ENCODE assay signal across 8 mouse cellular contexts in the genomic region with DNA sequence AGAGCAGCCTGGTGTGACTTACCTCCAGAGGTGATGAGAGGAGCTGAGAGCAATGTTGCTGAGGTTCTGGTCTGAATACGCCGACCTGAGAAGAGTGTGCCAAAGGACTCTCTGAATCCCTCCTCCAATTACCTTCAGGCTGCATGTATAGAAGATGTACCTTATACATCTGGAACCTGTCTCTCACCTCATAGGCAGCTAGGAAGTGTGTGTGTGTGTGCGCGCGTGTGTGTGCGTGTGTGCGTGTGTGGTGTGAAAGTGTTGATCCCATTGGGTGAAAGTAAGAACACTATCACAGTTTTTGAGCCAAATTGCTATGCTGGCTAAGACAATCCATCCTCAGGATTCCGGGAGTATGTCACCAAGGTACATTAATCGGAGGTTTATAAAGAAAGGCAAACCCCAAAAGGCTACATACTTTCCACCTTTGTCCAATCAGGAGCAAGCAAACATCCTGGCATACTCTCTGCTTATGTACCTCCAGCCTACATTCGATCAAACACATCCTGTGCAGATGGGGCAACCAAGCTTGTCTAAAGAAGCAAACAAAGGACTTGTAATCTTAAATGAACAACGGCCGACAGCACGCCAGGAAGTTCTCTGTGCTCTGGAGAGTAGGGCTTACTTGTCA. TPM values are rescaled to one million over a fixed set of nuclear protein-coding genes. Genes with fewer than 3 reads are reported as not detected.
DNase-seq lines count a peak whose midpoint lies in the region; ATAC-seq and TF ChIP-seq lines count a peak whose summit lies in the region.

A gene (minus strand): TSS at position 508 of the 631 bp plus-strand sequence.

- peaks cover 0 to 19% of the 10 kb centered on the region in 2 experiments; a peak in 2 of 4 replicates for H3K36me3 ChIP-seq in MEL (ENCODE audit: control insufficient read depth in 1 of 2, insufficient read depth in 2 of 2, low read length in 2 of 2)
- H3K36me3 ChIP-seq in hindbrain, embryonic 14.5 days (replicated peaks; ENCODE audit: control insufficient read depth, insufficient read depth): no peaks in the 10 kb centered on the region
- no peaks in the 10 kb centered on the region for H3K36me3 ChIP-seq in liver, embryonic 15.5 days (replicated peaks)
- H3K36me3 ChIP-seq in splenic B cell, adult 2 months (ENCODE audit: control insufficient read depth, insufficient read depth, low read length, poor library complexity, severe bottlenecking): peaks cover 8% of the 10 kb centered on the region; the same call in 1 of the 2 replicates

- WGBS in hindbrain, embryonic 14.5 days: 86% methylated on average over 13 of the region's 13 CpGs
- WGBS in liver, embryonic 15.5 days (ENCODE audit: insufficient replicate concordance): 46% methylated on average over 13 of the region's 13 CpGs

- TF ChIP-seq RAD21 in MEL (IDR thresholded peaks at IDR 0.05; ENCODE audit: low read depth, low read length): no peak

- no peak for TF ChIP-seq EP300 in MEL (IDR thresholded peaks at IDR 0.05; ENCODE audit: low read depth in 1 of 2, low read length in 2 of 2)

- no peak for TF ChIP-seq POLR2A in MEL (IDR thresholded peaks at IDR 0.05; ENCODE audit: control insufficient read depth in 1 of 2, insufficient read depth in 1 of 2, low read depth in 1 of 2, low read length in 2 of 2, poor library complexity in 1 of 2)

- no peaks in the 10 kb centered on the region for H3K27me3 ChIP-seq in MEL (ENCODE audit: control insufficient read depth in 1 of 2, insufficient read depth in 2 of 2, low read length in 2 of 2)
- H3K27me3 ChIP-seq in hindbrain, embryonic 14.5 days (ENCODE audit: control insufficient read depth, insufficient read depth, low read length): no peaks in the 10 kb centered on the region
- peaks cover 11% of the 10 kb centered on the region for H3K27me3 ChIP-seq in liver, embryonic 15.5 days
- no peaks in the 10 kb centered on the region for H3K27me3 ChIP-seq in splenic B cell, adult 2 months (ENCODE audit: control insufficient read depth, insufficient read depth, low read length, poor library complexity, severe bottlenecking)

- peaks cover 0 to 24% of the 10 kb centered on the region in 2 experiments; a peak in 2 of 4 replicates for H3K4me1 ChIP-seq in MEL (ENCODE audit: control insufficient read depth in 1 of 2, insufficient read depth in 2 of 2, low read length in 2 of 2)
- H3K4me1 ChIP-seq in hindbrain, embryonic 14.5 days (replicated peaks; ENCODE audit: control insufficient read depth, insufficient read depth, low read length): no peaks in the 10 kb centered on the region
- H3K4me1 ChIP-seq in liver, embryonic 15.5 days (replicated peaks): peaks cover 12% of the 10 kb centered on the region; the same call in 1 of the 2 replicates

- DNase-seq in B cell, adult 2 months: peak; percentile 63 to 65
- DNase-seq in MEL (ENCODE audit: low read depth, low spot score): peak; percentile 49
- DNase-seq in gastrocnemius, adult 18-20 months (ENCODE audit: low spot score): no peak
- DNase-seq in hindbrain, embryonic 14.5 days (ENCODE audit: low spot score): no peak
- peak; percentile 81 for DNase-seq in splenic B cell, adult 2 months (ENCODE audit: low read depth, low spot score)
- no peak for DNase-seq in yolk sac, embryonic 10.5 days (ENCODE audit: low spot score)
- no peak for DNase-seq in embryo, embryonic 10.5 days (ENCODE audit: low spot score)

- peak within 1 kb of the TSS; percentile 26 to 35 for H3K4me3 ChIP-seq in MEL (ENCODE audit: control insufficient read depth in 1 of 2, insufficient read depth in 1 of 2, low read depth in 2 of 2, low read length in 2 of 2)
- no peak within 1 kb of the TSS for H3K4me3 ChIP-seq in hindbrain, embryonic 14.5 days (replicated peaks; ENCODE audit: low read length)
- H3K4me3 ChIP-seq in liver, embryonic 15.5 days (replicated peaks): peak within 1 kb of the TSS; percentile 24

- no peaks in the 10 kb centered on the region for H3K9me3 ChIP-seq in MEL (replicated peaks; ENCODE audit: insufficient read depth, low read length)
- no peaks in the 10 kb centered on the region for H3K9me3 ChIP-seq in hindbrain, embryonic 14.5 days (ENCODE audit: control insufficient read depth, low read length)
- no peaks in the 10 kb centered on the region for H3K9me3 ChIP-seq in liver, embryonic 15.5 days (replicated peaks)

- no peak within 1 kb of the TSS for H3K4me2 ChIP-seq in hindbrain, embryonic 14.5 days (replicated peaks)
- 0 out of 2 replicates have a peak within 1 kb of the TSS, but pooled peaks have one; percentile 25 for H3K4me2 ChIP-seq in liver, embryonic 15.5 days

- TF ChIP-seq CTCF in MEL (IDR thresholded peaks at IDR 0.05 in 2 of 3, conservative IDR thresholded peaks at IDR 0.05 in 1 of 3; ENCODE audit: control insufficient read depth in 1 of 3, insufficient read depth in 1 of 3, low read depth in 2 of 3, low read length in 3 of 3, poor library complexity in 1 of 3, severe bottlenecking in 1 of 3): no peak

- H3K9ac ChIP-seq in MEL (ENCODE audit: control insufficient read depth, low read depth, low read length, poor library complexity, severe bottlenecking): peak within 1 kb of the TSS; percentile 33
- H3K9ac ChIP-seq in hindbrain, embryonic 14.5 days: no peak within 1 kb of the TSS
- no peak within 1 kb of the TSS for H3K9ac ChIP-seq in liver, embryonic 15.5 days

- no peak within 1 kb of the TSS for H3K27ac ChIP-seq in MEL (ENCODE audit: control insufficient read depth, low read depth, low read length)
- no peak within 1 kb of the TSS for H3K27ac ChIP-seq in hindbrain, embryonic 14.5 days
- no peak within 1 kb of the TSS; the same call in 1 of the 2 replicates for H3K27ac ChIP-seq in liver, embryonic 15.5 days (replicated peaks)

- ATAC-seq in hindbrain, embryonic 14.5 days (ENCODE audit: low FRiP score): no peak
- no peak for ATAC-seq in liver, embryonic 15.5 days (ENCODE audit: insufficient read depth)

- H3K79me2 ChIP-seq in MEL (ENCODE audit: control insufficient read depth, insufficient read depth, low read length, poor library complexity): no peaks in the 10 kb centered on the region

TF ChIP-seq in MEL, 35 proteins besides CTCF, POLR2A, EP300 and RAD21:
- TF ChIP-seq MAX (IDR thresholded peaks at IDR 0.05; ENCODE audit: low read length): no peak
- TF ChIP-seq KAT2A (conservative IDR thresholded peaks at IDR 0.05; ENCODE audit: low read depth, low read length): no peak
- no peak for TF ChIP-seq RCOR1 (IDR thresholded peaks at IDR 0.05; ENCODE audit: low read depth, low read length)
- no peak for TF ChIP-seq ZKSCAN1 (IDR thresholded peaks at IDR 0.05; ENCODE audit: low read depth, low read length)
- TF ChIP-seq MEF2A (IDR thresholded peaks at IDR 0.05; ENCODE audit: extremely low read depth, insufficient replicate concordance, low read depth, low read length, poor library complexity, severe bottlenecking): no peak
- no peak for TF ChIP-seq UBTF (IDR thresholded peaks at IDR 0.05; ENCODE audit: borderline replicate concordance, insufficient read depth, low read depth, low read length)
- no peak for TF ChIP-seq CHD1 (IDR thresholded peaks at IDR 0.05; ENCODE audit: low read depth, low read length)

RNA-seq across cellular contexts. Expression of the gene that starts here (rescaled TPM):
- total RNA-seq in MEL (2012; rRNA removed): 0.12 and 0.20 TPM in 2 replicates
- under 1 TPM in 1 of 2 experiments, not detected in 1; 0.14 TPM for polyA plus RNA-seq in MEL (2012; ENCODE audit: insufficient read depth in 1 of 2, insufficient read length in 2 of 2, low read depth in 1 of 2, low replicate concordance in 2 of 2, missing spikeins in 1 of 2)
- total RNA-seq in gastrocnemius, adult 18-20 months (2021): 10 to 100 TPM; 27.3 to 35.3 TPM
- polyA plus RNA-seq in hindbrain, embryonic 14.5 days (2014; fragmentation: Nextera tagmentation; extraction: Ambion mirVana): 16.0 and 16.9 TPM in 2 replicates
- polyA plus RNA-seq in liver, embryonic 15.5 days (2015; fragmentation: Nextera tagmentation; extraction: Ambion mirVana): 7.0 and 7.8 TPM in 2 replicates

Comparison
In these comparisons a context has a peak if more than half of its experiments do, and no peak if none do; other contexts are left out.
1. RNA of the gene that starts here (total RNA-seq): 27.3 to 35.3 TPM in gastrocnemius, adult 18-20 months; 0.12 to 0.20 TPM in MEL; every median in the first group is over 10 times any median in the second.
2. Peak in DNase-seq, H3K4me3 ChIP-seq and H3K9ac ChIP-seq in MEL; RNA of the gene not detected or under 1 TPM.
3. DNase-seq: peak in B cell, adult 2 months (2 of 2) and splenic B cell, adult 2 months (single experiment); none in gastrocnemius, adult 18-20 months (single experiment), hindbrain, embryonic 14.5 days (single experiment), yolk sac, embryonic 10.5 days (single experiment) and embryo, embryonic 10.5 days (single experiment).